Comparison of ENCODE assay signal across 8 mouse cellular contexts in the genomic region with DNA sequence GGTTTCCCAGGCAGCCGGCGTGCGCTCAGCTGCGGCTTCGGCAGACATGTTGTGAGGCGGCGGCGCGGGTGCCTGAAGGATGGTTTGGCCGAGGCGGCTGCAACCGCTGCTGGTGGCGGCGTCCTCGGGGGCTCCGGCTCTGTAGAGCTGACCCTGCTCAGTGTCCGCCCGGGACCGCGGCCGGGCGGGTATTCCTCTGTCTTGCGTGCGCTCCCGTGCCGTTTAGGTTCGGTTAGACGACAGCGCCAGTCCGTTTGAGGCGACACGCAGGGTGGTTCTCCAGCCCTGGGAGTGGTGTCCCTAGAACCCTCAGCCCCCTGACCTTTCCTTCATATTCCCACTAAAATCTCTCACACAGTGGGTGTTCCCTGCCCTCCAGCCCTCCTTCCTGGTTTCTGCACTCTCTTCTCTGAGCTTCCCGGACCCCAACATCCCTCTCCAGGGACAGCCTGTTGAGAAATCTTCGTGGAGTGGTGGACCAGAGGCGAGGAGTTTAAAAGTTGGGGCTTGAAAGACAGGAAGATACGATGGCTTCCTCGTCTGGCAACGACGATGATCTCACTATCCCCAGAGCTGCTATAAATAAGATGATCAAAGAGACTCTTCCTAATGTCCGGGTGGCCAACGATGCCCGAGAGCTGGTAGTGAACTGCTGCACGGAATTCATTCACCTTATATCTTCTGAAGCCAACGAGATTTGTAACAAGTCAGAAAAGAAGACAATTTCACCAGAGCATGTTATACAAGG. TPM values are rescaled to one million over a fixed set of nuclear protein-coding genes. Genes with fewer than 3 reads are reported as not detected.
A peak's percentile ranks its signal among the peaks of the same experiment; 100 is the strongest.
DNase-seq lines count a peak whose midpoint lies in the region; ATAC-seq and TF ChIP-seq lines count a peak whose summit lies in the region.

No protein-coding gene starts in this region.

- no peaks in the 10 kb centered on the region for H3K9me3 ChIP-seq in kidney, embryonic 14.5 days (ENCODE audit: control insufficient read depth, low read length)
- no peaks in the 10 kb centered on the region for H3K9me3 ChIP-seq in G1E (replicated peaks)
- H3K9me3 ChIP-seq in embryonic facial prominence, embryonic 13.5 days, result no peaks in the 10 kb centered on the region
- H3K9me3 ChIP-seq in hindbrain, embryonic 16.5 days (ENCODE audit: control insufficient read depth, low read length), result no peaks in the 10 kb centered on the region

- H3K4me1 ChIP-seq in kidney, embryonic 14.5 days (ENCODE audit: control insufficient read depth, insufficient read depth, low read length), result peaks cover 10% of the 10 kb centered on the region
- peaks cover 35% of the 10 kb centered on the region for H3K4me1 ChIP-seq in G1E (ENCODE audit: insufficient read depth, low read depth, low read length)
- peaks cover 28% of the 10 kb centered on the region for H3K4me1 ChIP-seq in embryonic facial prominence, embryonic 13.5 days
- H3K4me1 ChIP-seq in hindbrain, embryonic 16.5 days (ENCODE audit: control insufficient read depth, insufficient read depth, low read depth, low read length), result peaks cover 32% of the 10 kb centered on the region

- peaks cover 7% of the 10 kb centered on the region; the same call in 1 of the 2 replicates for H3K36me3 ChIP-seq in kidney, embryonic 14.5 days (ENCODE audit: control insufficient read depth, insufficient read depth, low read length)
- peaks cover 14% of the 10 kb centered on the region for H3K36me3 ChIP-seq in G1E (replicated peaks)
- H3K36me3 ChIP-seq in embryonic facial prominence, embryonic 13.5 days, result peaks cover 12% of the 10 kb centered on the region; the same call in 1 of the 2 replicates
- H3K36me3 ChIP-seq in hindbrain, embryonic 16.5 days (ENCODE audit: control insufficient read depth, insufficient read depth, low read length), result no peaks in the 10 kb centered on the region

- ATAC-seq in kidney, embryonic 14.5 days (ENCODE audit: low FRiP score, low TSS enrichment), result peak; percentile 71
- ATAC-seq in G1E (ENCODE audit: extremely low read depth, insufficient number of reproducible peaks, low FRiP score, poor library complexity, severe bottlenecking), result no peak
- ATAC-seq in embryonic facial prominence, embryonic 13.5 days (ENCODE audit: insufficient number of reproducible peaks, insufficient read depth, low FRiP score, low TSS enrichment, low read depth), result peak; percentile 69
- peak; percentile 79 for ATAC-seq in hindbrain, embryonic 16.5 days
- no peak for ATAC-seq in inflammation-experienced regulatory T-cells, adult 6 months

- under 1% methylated on average over 44 of the region's 44 CpGs for WGBS in kidney, embryonic 14.5 days
- under 1% methylated on average over 44 of the region's 44 CpGs for WGBS in embryonic facial prominence, embryonic 13.5 days
- WGBS in hindbrain, embryonic 16.5 days, result under 1% methylated on average over 32 of the region's 44 CpGs

- peak overlapping the region; percentile 84 for H3K27ac ChIP-seq in kidney, embryonic 14.5 days (ENCODE audit: low read depth, low read length)
- H3K27ac ChIP-seq in embryonic facial prominence, embryonic 13.5 days, result peak overlapping the region; percentile 96
- H3K27ac ChIP-seq in hindbrain, embryonic 16.5 days (ENCODE audit: low read depth, low read length), result peak overlapping the region; percentile 90

- H3K4me3 ChIP-seq in kidney, embryonic 14.5 days (ENCODE audit: low read length), result peak overlapping the region; percentile 96
- H3K4me3 ChIP-seq in G1E (ENCODE audit: low read depth, low read length), result peak overlapping the region; percentile 99
- H3K4me3 ChIP-seq in embryonic facial prominence, embryonic 13.5 days, result peak overlapping the region; percentile 96
- H3K4me3 ChIP-seq in hindbrain, embryonic 16.5 days (ENCODE audit: low read length), result peak overlapping the region; percentile 73

- H3K27me3 ChIP-seq in kidney, embryonic 14.5 days (ENCODE audit: control insufficient read depth, insufficient read depth, low read length), result no peaks in the 10 kb centered on the region
- H3K27me3 ChIP-seq in G1E (ENCODE audit: insufficient read depth, low read length), result no peaks in the 10 kb centered on the region
- no peaks in the 10 kb centered on the region for H3K27me3 ChIP-seq in embryonic facial prominence, embryonic 13.5 days
- no peaks in the 10 kb centered on the region for H3K27me3 ChIP-seq in hindbrain, embryonic 16.5 days (replicated peaks; ENCODE audit: control insufficient read depth, insufficient read depth, low read length)

- TF ChIP-seq CTCF in G1E (IDR thresholded peaks at IDR 0.05; ENCODE audit: low read depth, low read length), result no peak

- peak overlapping the region; percentile 95 for H3K9ac ChIP-seq in kidney, embryonic 14.5 days (ENCODE audit: low read depth, low read length)
- H3K9ac ChIP-seq in embryonic facial prominence, embryonic 13.5 days, result peak overlapping the region; percentile 97
- H3K9ac ChIP-seq in hindbrain, embryonic 16.5 days (ENCODE audit: low read depth, low read length), result peak overlapping the region; percentile 91

- DNase-seq in kidney, postnatal 4 days, result no peak
- no peak for DNase-seq in G1E (ENCODE audit: low spot score)
- DNase-seq in mesoderm, embryonic 11.5 days (ENCODE audit: low read depth, low spot score), result peak; percentile 17
- no peak for DNase-seq in urinary bladder, adult 2 months (ENCODE audit: low spot score)

- peak overlapping the region; percentile 52 for H3K4me2 ChIP-seq in kidney, embryonic 14.5 days (replicated peaks; ENCODE audit: low read depth, low read length)
- H3K4me2 ChIP-seq in embryonic facial prominence, embryonic 13.5 days, result peak overlapping the region; percentile 91
- H3K4me2 ChIP-seq in hindbrain, embryonic 16.5 days (ENCODE audit: low read length), result peak overlapping the region; percentile 86

RNA-seq across cellular contexts. Expression of a gene that starts 0.5 kb away (rescaled TPM):
- polyA plus RNA-seq in kidney, embryonic 14.5 days (2014; fragmentation: Nextera tagmentation; extraction: Ambion mirVana), result 37.2 and 49.9 TPM in 2 replicates
- 87.7 and 91.5 TPM in 2 replicates for total RNA-seq in G1E (2014; fragmentation: Nextera tagmentation)
- total RNA-seq in G1E (2017), result 59.1 and 66.4 TPM in 2 replicates
- 29.9 and 42.5 TPM in 2 replicates for polyA plus RNA-seq in G1E (2012)
- polyA plus RNA-seq in embryonic facial prominence, embryonic 13.5 days (2015; fragmentation: Nextera tagmentation; extraction: Ambion mirVana), result 45.4 and 47.0 TPM in 2 replicates
- 41.7 and 42.4 TPM in 2 replicates for polyA plus RNA-seq in hindbrain, embryonic 16.5 days (2015; fragmentation: Nextera tagmentation; extraction: Ambion mirVana)
- polyA plus RNA-seq in urinary bladder, adult 2 months (2012; rRNA removed), result 23.5 and 27.0 TPM in 2 replicates
- polyA plus RNA-seq in inflammation-experienced regulatory T-cells, adult 6 months (2017; shearing (Covaris generic)), result 10 to 100 TPM; 29.5 to 41.9 (median 33.2) TPM

RNA-seq across cellular contexts. Expression of a gene that starts 43.2 kb away (rescaled TPM):
- 2.5 and 3.1 TPM in 2 replicates for polyA plus RNA-seq in kidney, embryonic 14.5 days (2014; fragmentation: Nextera tagmentation; extraction: Ambion mirVana)
- total RNA-seq in G1E (2014; fragmentation: Nextera tagmentation) (6.1 and 11.7 TPM in 2 replicates), G1E (2017) (11.3 and 11.4 TPM in 2 replicates)
- polyA plus RNA-seq in G1E (2012), result 1.3 and 2.0 TPM in 2 replicates
- polyA plus RNA-seq in embryonic facial prominence, embryonic 13.5 days (2015; fragmentation: Nextera tagmentation; extraction: Ambion mirVana), result 5.0 and 5.4 TPM in 2 replicates
- polyA plus RNA-seq in hindbrain, embryonic 16.5 days (2015; fragmentation: Nextera tagmentation; extraction: Ambion mirVana), result 5.1 and 5.3 TPM in 2 replicates
- 8.7 and 9.1 TPM in 2 replicates for polyA plus RNA-seq in urinary bladder, adult 2 months (2012; rRNA removed)
- polyA plus RNA-seq in inflammation-experienced regulatory T-cells, adult 6 months (2017; shearing (Covaris generic)), result 1 to 10 TPM; 2.6 to 5.0 (median 4.6) TPM

Comparison
In these comparisons a context has a peak if more than half of its experiments do, and no peak if none do; other contexts are left out.
1. ATAC-seq: peak in kidney, embryonic 14.5 days (single experiment), embryonic facial prominence, embryonic 13.5 days (single experiment) and hindbrain, embryonic 16.5 days (single experiment); none in G1E (single experiment) and inflammation-experienced regulatory T-cells, adult 6 months (single experiment).
2. Peak in every context shown above with its lines, with median percentiles within 50 percentile points of each other: H3K27ac ChIP-seq, H3K4me2 ChIP-seq, H3K4me3 ChIP-seq and H3K9ac ChIP-seq.